Mouse (Mus musculus) cortical plate, adult 2 months (tissue): ENCODE measurements around the gene Mmel1. TPM values are rescaled to one million over a fixed set of nuclear protein-coding genes. Genes with fewer than 3 reads are reported as not detected.
A peak's percentile ranks its signal among the peaks of the same experiment; 100 is the strongest.

Experiments used
- H3K27ac ChIP-seq: fragments of 200-500 bp; 2 replicates; pipeline ENCODE4 v1.5.1; 2012; ENCODE audit warnings: low read length, control low read depth, inconsistent platforms; ENCODE audit not compliant: insufficient read depth
- H3K4me1 ChIP-seq: fragments of 200-500 bp; 2 replicates; pipeline ENCODE4 v1.6.1; 2011; ENCODE audit warnings: low read length; ENCODE audit not compliant: control insufficient read depth, insufficient read depth
- H3K4me3 ChIP-seq: fragments of 200-500 bp; 2 replicates; pipeline ENCODE4 v1.5.1; 2011; ENCODE audit warnings: mild to moderate bottlenecking, low read length, control low read depth; ENCODE audit not compliant: insufficient read depth
- CTCF ChIP-seq: fragments of 200-500 bp; IDR thresholded peaks from 2 replicates; pipeline ENCODE4 v1.5.1; 2011; ENCODE audit warnings: mild to moderate bottlenecking, control low read depth, low read length; ENCODE audit not compliant: insufficient read depth; ENCODE audit errors: extremely low read depth
- POLR2A ChIP-seq: fragments of 200-500 bp; IDR thresholded peaks from 2 replicates; pipeline ENCODE4 v1.6.1; 2011; ENCODE audit warnings: mild to moderate bottlenecking, low read length, control low read depth; ENCODE audit not compliant: insufficient read depth; ENCODE audit errors: extremely low read depth
- polyA plus RNA-seq: library from polyadenylated mRNA; depleted of rRNA; stranded (reverse); fragments of >200 nt; gene quantifications from 2 replicates; pipeline ENCODE4 v1.2.3, GENCODE M21; 2012

Gene Mmel1
- polyA plus RNA-seq, 1 experiment, result 1.2 TPM

DNA sequence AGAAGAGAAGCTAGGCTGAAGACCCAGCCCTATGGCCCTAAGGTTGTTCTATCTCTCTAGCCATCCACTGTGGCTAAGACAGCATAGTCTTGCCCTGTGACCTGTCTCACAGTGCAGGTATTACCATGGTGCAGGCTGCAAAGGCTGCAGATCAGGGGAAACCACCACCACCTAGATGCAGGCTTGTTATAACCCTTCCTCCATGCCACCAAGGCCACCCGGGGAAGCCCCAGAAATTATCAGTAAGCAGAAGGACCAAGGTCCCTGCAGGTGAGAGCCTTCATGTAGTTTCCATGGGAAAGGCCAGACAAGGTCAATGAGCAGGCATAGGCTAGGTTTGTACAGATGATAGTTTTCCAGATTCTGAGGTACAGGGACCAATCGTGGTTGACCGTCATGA is 44.5 kb downstream of the Mmel1 start:
- no peak for TF ChIP-seq POLR2A
- TF ChIP-seq CTCF, result no peak
- H3K4me1 ChIP-seq, result no peaks in the 10 kb centered on the region
- no peak overlapping the region for H3K4me3 ChIP-seq
- H3K27ac ChIP-seq, result no peak overlapping the region

DNA sequence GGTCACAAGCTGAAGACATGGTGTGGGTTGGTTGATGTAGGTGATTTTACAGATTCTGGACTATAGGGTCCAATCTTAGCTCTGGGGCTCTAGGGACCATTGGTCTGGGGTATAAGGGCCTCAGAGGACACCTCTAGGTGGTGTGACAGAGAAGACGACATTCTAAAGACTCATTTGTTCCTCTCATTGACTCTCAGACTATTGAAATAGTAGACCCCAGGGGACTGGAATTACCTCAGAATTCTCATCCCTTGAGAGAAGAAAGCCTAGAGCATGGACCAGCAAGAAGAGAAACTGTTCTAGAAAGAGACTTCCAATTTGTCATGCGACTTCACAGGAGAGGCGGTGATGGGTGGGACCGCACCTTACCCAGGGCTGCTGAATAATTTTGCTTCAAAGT is 44.9 kb downstream of the Mmel1 start:
- no peak for TF ChIP-seq CTCF
- Histone ChIP-seq H3K4me3 (no peak overlapping the region), H3K4me1 (no peaks in the 10 kb centered on the region), H3K27ac (no peak overlapping the region)

DNA sequence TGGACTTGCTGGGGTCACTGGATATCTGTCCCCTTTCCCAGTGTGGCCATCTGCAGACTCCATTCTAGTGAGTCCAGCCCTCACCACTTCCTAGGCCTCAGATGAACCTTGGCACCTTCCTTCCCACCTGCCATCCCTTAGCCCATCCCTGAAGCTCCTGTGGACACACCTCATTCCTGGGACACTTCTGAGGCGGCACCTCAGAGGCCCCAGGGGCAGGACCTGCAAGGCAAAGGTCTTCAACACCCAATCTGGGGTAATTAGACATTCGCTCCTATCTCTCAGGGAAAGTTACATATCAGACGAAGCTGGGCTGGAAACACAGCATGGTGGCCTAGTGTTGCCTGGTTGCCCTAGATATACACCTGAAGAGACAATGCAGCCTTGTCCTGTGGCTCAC is 45.3 kb downstream of the Mmel1 start:
- TF ChIP-seq CTCF, result no peak
- Histone ChIP-seq H3K27ac (no peak overlapping the region), H3K4me1 (no peaks in the 10 kb centered on the region), H3K4me3 (no peak overlapping the region)

DNA sequence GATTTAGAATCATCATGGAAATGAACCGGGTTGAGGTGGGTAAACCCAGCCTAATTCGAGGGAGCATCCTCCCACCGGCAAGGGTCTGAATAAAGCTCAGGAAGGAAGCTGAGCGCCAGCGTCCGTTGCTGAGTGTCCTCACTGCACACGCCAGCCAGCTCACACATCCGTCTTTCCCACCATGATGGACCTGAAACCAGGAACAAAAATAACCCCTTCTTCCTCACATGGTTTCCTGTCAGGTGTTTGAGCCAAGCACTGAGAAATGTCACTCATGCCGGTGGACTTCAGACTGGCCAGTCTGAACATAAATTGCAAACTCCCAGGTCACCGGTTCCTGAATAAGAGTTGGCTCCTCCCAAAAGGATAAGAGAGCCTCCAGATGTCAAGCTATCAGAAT is 45.9 kb downstream of the Mmel1 start:
- Histone ChIP-seq H3K4me1 (no peaks in the 10 kb centered on the region), H3K27ac (no peak overlapping the region), H3K4me3 (no peak overlapping the region)
- TF ChIP-seq CTCF (no peak), POLR2A (no peak)

DNA sequence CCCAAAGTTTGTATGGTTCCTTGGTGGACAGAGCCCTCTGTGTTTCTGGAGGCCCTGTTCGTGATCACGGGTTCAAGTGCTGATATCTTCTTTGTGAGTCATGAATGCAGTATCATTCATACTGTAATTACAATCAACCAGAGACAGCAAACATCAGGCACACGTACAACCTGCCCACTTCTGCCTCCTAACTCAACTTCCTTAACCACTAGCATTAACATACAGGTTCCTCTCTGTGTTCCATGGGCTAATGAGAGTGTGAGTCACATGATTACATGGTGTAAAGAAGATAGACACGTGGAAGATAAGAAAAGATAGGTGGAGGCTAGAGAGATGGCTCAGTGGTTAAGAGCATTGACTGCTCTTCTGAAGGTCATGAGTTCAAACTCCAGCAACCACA is 47.3 kb downstream of the Mmel1 start:
- H3K27ac ChIP-seq, result no peak overlapping the region
- H3K4me3 ChIP-seq, result no peak overlapping the region
- TF ChIP-seq CTCF, result no peak
- TF ChIP-seq POLR2A, result no peak

DNA sequence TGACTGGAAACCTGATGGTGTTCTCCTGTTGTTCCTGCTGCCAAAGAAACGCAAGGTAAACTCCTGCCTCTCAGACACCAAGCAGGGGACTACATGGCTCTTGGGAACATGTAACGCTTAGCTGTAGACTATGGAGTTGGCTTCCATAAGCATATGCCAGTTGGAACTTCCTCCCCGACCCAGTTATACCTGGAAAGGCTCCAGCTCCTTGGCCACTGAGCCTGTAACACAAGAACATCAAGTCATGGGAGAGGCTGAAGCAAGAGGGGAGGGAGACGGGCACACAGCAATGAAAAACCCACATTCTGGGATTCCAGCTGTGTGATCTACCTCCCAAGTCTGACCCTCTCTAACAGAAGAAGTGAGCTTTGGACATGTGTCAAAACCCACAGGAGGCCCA is 52.9 kb downstream of the Mmel1 start:
- H3K4me1 ChIP-seq, result no peaks in the 10 kb centered on the region
- TF ChIP-seq POLR2A, result no peak
- TF ChIP-seq CTCF, result no peak
- no peak overlapping the region for H3K4me3 ChIP-seq
- H3K27ac ChIP-seq, result no peak overlapping the region

More for the DNA sequence above, 47.3 kb downstream of the Mmel1 start:
- no peaks in the 10 kb centered on the region for H3K4me1 ChIP-seq

DNA sequence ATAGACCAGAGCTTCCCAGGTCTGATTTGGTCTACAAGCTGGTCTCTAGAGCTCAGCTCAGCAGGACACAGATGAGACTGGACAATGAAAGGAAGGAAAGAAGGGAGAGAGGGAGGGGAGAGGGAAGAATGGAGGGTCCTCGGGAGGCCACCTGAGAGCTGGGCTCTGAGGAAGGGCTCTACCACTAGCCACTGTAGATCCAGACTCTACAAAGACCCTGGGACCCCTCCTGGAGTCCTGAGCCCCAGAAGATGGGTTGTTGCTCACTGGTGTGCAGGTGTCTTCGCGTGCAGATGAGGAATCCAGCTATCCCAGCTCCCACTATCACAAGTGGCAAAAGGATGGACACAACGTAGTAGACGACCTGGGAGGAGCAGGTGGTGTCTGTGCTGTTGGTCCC is 53.5 kb downstream of the Mmel1 start:
- TF ChIP-seq POLR2A, result no peak
- no peak for TF ChIP-seq CTCF
- Histone ChIP-seq H3K4me3 (no peak overlapping the region), H3K4me1 (no peaks in the 10 kb centered on the region)

DNA sequence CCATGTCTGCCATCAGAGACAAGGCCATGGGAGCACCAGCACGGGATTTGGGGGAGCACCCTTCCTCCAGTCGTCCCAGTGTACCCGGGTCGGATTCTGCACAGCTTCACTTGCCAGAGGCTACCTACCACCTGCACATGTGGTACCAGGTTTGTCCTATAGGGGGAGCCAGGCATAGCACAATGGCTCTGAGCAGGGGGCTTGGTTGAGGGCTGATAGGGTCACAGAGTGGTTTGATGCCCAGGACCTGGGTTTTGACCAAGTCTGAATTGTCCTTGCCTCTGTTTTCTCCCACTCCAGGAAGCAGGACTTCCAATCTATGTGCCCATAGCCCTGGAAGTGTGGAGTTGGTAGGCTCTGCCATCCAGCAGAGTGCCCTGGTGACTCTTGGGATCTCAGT is 56.0 kb downstream of the Mmel1 start:
- no peak overlapping the region for H3K27ac ChIP-seq
- no peaks in the 10 kb centered on the region for H3K4me1 ChIP-seq
- TF ChIP-seq CTCF (0 out of 2 replicates have a peak, but pooled peaks have one; percentile 18), POLR2A (no peak)
- H3K4me3 ChIP-seq, result no peak overlapping the region

More for the DNA sequence above, 53.5 kb downstream of the Mmel1 start:
- no peak overlapping the region for H3K27ac ChIP-seq

DNA sequence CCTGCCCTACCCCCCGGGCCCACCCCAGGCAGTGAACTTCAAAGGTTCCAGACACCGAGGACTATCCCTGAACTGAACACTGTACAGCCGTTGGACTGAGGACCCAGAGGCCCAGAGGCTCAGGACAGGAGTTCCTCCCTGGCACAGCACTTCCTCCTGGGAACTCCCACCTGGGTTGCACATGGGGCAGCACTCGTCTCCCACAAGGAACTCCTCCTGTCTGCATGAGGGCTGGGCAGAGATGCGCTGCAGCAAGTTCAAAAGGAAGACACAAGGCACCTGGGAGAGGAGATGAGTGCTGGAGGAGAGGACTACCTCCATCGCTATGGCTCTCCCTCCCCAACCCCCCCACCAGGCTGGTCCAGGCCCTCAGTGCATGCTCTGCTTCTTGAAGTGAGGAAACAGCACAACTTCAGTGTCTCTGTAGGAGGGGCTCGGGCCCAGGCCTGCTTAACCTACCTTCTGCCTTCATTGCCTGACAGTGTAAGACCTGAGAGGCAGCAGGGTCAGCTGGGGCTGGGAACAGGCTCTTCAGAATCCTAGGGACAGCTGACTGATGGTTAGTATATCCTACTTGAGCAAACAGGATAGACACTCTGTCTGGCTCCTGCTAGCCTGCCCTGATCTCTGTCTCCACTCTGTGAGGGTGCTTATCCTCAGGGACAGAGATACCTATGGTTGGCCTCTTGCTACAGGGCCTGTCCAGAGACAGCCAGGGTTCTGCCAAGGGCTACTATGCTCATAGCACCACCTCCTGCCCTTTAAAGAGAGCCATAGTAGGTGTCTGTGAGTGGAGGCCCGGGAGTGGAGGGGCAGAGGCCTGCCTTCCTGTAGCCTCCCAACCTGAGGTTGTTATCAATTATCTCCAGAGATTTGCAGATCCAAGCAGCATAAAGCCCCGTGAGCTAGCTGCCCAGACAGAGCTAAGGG is 57.8 kb downstream of the Mmel1 start:
- Histone ChIP-seq H3K4me3 (no peak overlapping the region), H3K4me1 (no peaks in the 10 kb centered on the region), H3K27ac (peak overlapping the region; percentile 60; the same call in 1 of the 2 replicates)
- no peak for TF ChIP-seq CTCF
- TF ChIP-seq POLR2A, result no peak

DNA sequence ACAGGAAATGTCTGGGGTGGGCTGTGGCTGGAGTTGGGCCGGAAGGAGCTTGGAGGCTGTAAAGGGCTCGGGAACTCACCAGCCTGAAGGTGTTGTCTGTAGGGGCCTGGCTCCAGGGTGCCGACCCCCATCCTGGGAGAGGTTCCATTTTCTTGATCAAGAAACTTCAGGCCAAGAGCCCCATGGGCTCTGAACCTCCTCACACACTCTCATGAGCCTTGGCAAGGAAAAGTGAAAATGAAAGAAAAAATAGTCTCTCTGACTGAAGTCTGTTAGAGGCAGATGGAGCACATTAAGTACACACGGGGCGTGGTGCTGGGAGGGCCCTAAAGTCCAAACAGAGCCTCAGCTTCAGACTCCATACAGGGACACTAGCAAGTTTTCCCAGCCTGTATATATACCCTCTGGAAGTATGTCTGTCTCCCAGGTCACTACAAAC is 58.5 kb downstream of the Mmel1 start:
- peak overlapping the region; percentile 60; the same call in 1 of the 2 replicates for H3K27ac ChIP-seq
- H3K4me3 ChIP-seq, result no peak overlapping the region
- no peak for TF ChIP-seq POLR2A
- TF ChIP-seq CTCF, result no peak
- no peaks in the 10 kb centered on the region for H3K4me1 ChIP-seq
